Mouse (Mus musculus): ENCODE results near the gene Dph1. TPM values are rescaled to one million over a fixed set of nuclear protein-coding genes. Genes with fewer than 3 reads are reported as not detected.

Dph1 gene
- 10 to 100 TPM in 1 of 2 experiments, 1 to 10 TPM in 1; 10.0 to 11.4 TPM for total RNA-seq (2021)
- long read RNA-seq, experiment 1, transcript Dph1-201 (13 exons, 2,139 nt): major isoform, 8 of 12 reads
- long read RNA-seq, experiment 1, partial matches to known transcripts: 3 of 12 reads
- long read RNA-seq, experiment 1, other reads (novel, unspliced or antisense): 1 of 12 reads
- long read RNA-seq, experiment 2, transcript Dph1-201 (13 exons, 2,139 nt): major isoform, 13 of 19 reads
- long read RNA-seq, experiment 2, partial matches to known transcripts: 4 of 19 reads
- long read RNA-seq, experiment 2, other reads (novel, unspliced or antisense): 2 of 19 reads

DNA sequence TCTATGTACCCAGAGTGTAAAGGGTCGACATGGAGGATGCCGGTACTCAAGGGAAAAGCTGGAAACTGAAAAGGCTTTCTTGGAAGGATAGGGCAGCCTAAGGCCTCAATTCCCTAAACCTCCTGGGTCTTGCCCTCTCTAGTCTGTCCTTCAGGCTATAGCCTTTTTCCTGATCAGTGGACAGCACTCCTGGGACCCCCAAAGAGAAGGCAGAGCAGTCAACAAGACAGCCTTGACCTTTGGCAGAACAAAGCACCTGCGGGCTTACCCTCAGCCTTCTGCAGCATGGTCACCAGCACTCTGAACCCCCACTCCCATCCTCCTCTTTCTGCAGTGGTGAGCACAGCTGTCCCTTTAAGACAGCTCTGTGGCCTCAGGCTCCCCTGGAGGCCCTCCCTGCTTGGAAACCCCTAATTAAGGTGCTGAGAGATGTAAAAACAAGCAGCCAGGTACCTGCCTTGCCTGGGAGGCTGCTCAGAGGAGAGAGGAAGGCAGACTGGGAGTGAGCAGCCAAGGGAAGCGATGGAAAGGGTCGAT lies at the start of gene Dph1:
Gene Dph1 (minus strand): TSS at position 337 of the 537 bp plus-strand sequence.
- DNase-seq (ENCODE audit: low spot score in 2 of 2): no peak

GRCm38 (mm10) chr11:75240158-75240934 lies 49.3 kb upstream of the Dph1 start:
- no peak for DNase-seq (ENCODE audit: low spot score in 2 of 2)

GRCm38 (mm10) chr11:75234745-75235144 lies 43.7 kb upstream of the Dph1 start:
- DNase-seq (ENCODE audit: low spot score in 2 of 2): no peak

DNA sequence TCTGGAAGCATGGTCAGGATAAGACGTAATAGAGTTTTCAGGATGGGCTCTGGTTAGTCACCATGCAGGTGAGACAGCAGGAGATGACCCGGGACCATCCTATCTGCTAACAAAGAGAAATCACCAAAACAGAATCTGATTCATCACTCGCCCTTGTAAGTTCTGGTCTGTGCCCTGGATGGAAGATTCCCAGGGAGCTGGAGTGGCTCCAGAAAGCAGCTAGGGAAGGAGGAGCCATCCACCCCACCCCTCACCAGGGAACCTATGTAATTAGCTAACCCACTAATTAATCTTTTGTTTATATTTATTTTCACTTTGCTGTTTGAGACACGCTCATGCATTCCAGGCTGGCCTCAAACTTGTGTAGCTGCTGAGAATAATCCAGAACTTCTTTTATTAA lies 41.4 kb upstream of the Dph1 start:
- DNase-seq (ENCODE audit: low spot score in 2 of 2): no peak

GRCm38 (mm10) chr11:75231756-75232155 lies 40.7 kb upstream of the Dph1 start:
- DNase-seq (ENCODE audit: low spot score in 2 of 2): peak; percentile 46 to 49

DNA sequence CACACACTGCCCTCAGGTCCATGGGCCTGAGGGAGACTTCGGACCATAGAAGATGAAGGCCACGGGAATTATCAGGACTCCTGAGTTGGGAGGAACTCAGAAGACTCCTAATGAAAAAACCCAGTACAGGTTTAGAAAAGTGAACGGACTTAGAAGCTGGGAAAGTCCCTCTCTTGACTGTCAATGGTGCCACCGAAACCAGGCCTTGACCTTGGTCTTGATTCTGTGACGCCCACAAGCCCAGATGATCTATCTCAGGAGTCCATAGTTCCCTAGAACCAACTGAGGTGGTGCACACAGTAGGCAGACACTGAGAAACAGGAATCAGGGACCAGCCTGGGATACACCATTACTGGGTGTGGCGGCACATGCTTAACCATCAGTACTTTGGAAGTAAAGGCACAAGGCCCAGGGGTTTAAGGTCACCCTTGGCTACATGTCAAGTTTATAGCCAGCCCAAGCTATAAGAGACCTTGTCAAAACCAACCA lies 39.3 kb upstream of the Dph1 start:
- DNase-seq (ENCODE audit: low spot score in 2 of 2): no peak

- no peak for DNase-seq (ENCODE audit: low spot score in 2 of 2)
Observed at GRCm38 (mm10) chr11:75229289-75229688, 38.2 kb upstream of the Dph1 start.

DNA sequence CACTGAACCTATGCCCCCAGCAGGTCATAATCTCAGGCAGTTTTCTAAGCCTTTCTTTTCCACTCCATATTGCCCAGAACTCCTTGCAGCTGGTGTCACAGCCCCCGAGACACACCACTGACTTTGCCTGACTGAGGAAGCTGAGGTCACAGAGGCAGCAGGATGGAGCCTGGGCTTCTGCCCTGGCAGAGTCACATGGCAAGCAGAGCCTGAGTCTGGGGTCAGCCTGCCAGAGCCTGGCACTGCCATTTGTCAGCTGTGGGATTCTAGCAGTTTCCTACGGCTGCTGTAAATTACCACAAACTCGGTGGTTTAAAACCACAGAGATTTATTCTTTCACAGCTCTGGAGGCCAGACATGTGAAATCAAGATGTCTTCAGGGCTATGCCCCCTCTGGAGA lies 36.6 kb upstream of the Dph1 start:
- no peak for DNase-seq (ENCODE audit: low spot score in 2 of 2)

GRCm38 (mm10) chr11:75224835-75225234 lies 33.8 kb upstream of the Dph1 start:
- DNase-seq (ENCODE audit: low spot score in 2 of 2): no peak

- DNase-seq (ENCODE audit: low spot score in 2 of 2): no peak
Observed at GRCm38 (mm10) chr11:75224062-75224461, 33.0 kb upstream of the Dph1 start.

DNA sequence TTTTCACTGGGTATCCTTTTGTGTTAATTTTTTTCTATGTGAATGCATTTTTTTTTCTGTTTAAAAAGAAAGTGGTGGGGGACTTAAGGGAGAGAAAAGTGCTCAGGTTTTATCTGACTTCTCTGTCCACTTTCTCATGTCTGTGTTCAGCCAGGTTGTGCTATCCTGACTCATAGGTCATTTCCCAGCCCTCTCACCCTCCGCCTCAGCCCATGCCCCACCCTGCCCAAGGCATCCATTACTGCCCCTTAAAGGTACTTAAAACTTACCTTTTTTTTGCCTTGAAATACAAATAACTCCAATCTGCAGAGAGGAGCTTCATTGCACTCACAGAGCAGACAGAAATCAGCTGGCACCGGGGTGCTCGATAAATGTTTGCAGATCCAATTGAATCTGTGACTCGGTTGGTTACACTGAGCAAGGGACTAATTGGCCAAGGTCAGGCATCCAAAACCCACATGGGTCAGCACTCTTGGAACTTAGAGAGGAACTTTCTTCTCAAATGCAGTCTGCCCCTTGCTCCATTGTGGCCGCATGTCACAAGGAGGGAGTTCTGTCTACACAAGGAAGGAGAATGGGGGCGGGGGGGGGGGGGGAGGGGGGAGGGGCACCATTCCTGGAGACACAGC lies 29.6 kb upstream of the Dph1 start:
- DNase-seq (ENCODE audit: low spot score in 2 of 2): no peak

DNA sequence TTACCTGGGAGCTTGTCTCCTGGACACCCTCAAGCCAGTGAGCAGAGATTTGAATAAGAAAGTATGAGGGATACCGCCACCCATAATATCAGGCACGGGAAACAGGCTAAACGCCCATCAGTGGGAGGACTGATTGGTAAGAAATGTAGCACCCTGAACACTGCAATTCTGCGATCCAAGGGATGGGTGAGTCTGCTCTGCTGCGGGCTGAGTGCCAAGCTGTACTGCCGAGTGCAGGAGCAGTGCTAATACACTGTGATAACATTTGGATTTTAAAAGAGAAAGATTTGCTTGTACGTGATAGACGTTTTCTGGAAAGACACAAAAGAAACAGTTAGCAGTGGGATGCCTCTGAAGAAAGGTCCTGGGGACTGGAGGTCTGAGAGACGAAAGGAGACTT lies 29.1 kb upstream of the Dph1 start:
- DNase-seq (ENCODE audit: low spot score in 2 of 2): peak in 1 of 2 experiments; percentile 37

- no peak for DNase-seq (ENCODE audit: low spot score in 2 of 2)
Observed at GRCm38 (mm10) chr11:75214081-75214950, 23.3 kb upstream of the Dph1 start.

GRCm38 (mm10) chr11:75213372-75214080 lies 22.5 kb upstream of the Dph1 start:
- DNase-seq (ENCODE audit: low spot score in 2 of 2): peak in 1 of 2 experiments; percentile 44

- DNase-seq (ENCODE audit: low spot score in 2 of 2): no peak
Observed at GRCm38 (mm10) chr11:75212876-75213275, 21.8 kb upstream of the Dph1 start.

GRCm38 (mm10) chr11:75212031-75212667 lies 21.1 kb upstream of the Dph1 start:
- no peak for DNase-seq (ENCODE audit: low spot score in 2 of 2)

GRCm38 (mm10) chr11:75210755-75211154 lies 19.7 kb upstream of the Dph1 start:
- DNase-seq (ENCODE audit: low spot score in 2 of 2): no peak

DNA sequence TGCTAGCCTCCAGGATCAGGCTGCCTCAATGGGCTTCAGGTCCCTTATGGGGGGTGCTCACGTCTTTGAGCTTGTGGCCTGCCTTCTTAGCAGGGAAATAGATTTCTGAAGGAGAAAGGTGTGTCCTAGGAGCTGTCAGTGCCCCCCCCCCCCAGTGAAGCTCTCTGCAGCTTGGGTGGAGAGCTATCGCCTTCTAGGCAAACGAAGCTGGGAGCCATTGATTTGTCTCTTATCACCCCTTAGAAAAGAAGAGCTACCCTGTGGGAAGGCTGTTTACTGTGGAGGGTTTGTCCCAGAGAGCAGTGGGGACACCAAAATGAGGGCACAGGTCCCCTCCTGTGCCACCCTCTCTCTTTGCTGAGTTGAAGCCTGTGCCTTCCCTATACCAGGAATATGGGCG lies 19.1 kb upstream of the Dph1 start:
- DNase-seq (ENCODE audit: low spot score in 2 of 2): no peak

GRCm38 (mm10) chr11:75209363-75209762 lies 18.3 kb upstream of the Dph1 start:
- DNase-seq (ENCODE audit: low spot score in 2 of 2): no peak

- DNase-seq (ENCODE audit: low spot score in 2 of 2): no peak
Observed at GRCm38 (mm10) chr11:75206347-75206746, 15.3 kb upstream of the Dph1 start.

Measured in gastrocnemius, postnatal 4 days (tissue).